Mouse (Mus musculus): ENCODE results near the gene Stk26.

The Stk26 gene

DNA sequence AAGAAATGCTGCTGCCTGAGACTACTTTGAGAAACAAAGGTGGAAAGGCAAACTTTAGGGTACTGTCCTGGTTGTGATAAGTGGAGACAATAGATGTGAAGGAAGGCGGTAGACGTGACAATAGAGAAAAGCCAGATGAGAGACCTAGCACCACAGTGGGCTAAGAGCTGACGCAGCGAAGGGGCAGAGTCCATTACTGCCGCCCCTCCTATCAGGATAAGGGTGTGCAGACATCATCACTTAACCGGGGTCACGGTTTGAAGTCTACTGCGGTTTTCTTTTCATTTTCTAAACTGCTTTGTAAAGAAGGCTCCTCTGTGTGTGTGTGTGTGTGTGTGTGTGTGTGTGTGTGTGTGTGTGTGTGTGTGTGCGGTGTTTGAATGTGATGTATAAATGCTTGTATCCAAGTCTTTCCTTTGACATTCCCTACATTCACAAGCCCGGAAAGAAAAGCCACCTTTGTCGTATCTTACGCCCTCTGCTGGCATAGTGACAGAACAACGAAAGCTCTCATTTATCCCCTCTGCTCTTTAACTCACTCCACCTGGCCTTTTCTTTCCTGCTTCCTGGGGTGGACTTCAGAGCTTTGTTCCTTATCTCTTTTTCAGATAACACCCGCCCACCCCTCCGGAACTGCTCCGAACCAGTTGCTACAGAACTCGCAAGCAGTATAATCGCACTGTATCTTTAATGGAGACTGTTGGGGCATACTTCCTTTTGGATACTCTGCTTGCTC lies 84.0 kb downstream of the Stk26 start:
- DNase-seq (ENCODE audit: low spot score in 2 of 2), result no peak

DNA sequence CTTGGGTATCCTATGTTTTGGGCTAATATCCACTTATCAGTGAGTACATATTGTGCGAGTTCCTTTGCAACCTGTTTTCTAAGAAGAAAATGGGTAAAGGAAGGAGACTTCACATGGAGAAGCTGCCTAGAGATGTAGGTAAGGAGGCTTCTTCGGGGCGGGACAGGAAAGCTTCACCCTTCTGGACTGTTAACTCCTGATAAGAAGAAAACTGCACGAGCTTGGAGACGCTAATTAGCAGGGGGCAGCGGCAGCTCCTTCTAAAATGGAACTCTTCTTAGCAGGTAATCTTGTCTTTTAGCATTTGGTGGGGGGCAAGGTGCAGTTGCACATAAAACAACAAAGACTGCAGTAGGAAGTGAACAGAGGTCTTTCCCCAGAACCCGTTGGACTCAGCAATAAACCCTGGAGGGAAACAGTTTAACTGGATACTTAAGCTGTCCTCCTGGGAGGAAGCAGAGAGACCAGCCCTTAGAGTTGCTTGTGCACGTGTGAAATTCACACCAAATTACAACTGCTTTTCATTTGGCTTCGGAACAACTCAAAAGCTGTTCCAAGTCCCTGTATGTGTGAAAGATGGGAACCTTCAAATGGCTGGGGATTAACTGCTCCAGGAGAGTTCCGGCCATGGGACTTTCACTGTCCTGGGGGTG lies 86.2 kb downstream of the Stk26 start:
- no peak for DNase-seq (ENCODE audit: low spot score in 2 of 2)

DNA sequence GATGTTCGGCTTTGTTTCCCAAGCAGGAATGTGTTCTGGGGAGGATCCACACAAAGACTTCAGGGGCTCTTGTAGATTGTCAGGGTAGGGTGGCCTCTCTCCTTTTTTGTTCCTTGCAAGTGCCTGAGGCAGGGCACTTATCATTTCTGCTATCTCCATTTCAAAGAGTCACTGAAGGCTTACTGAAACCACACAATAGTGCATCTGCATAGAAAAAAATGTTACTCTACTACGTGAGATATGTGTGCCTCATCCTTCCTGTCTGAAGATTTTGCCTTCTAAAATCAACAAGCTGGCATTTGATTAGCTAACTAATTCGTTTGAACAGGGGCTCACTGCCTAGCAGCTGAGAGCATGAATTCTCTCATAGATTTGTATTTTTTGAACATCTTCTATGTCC lies 89.5 kb downstream of the Stk26 start:
- no peak for DNase-seq (ENCODE audit: low spot score in 2 of 2)

DNA sequence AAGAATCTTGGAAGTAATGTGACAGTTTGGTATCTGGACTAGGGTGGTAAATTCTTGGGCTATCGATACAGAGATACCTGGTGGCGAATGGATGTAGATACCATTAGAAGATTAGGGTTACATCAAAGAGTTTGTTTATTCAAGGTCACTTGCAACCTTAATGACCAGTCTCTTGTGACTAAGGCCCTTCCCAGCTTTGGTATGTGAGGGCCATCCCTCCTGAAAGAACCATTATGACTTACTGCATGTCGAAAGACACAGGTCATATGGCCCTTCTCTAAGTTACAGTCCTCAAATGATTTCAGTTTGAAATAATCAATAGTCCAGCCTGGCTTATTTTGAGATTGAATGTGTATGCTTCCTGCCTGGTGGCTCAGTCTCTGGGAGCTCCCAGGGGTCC lies 96.3 kb downstream of the Stk26 start:
- DNase-seq (ENCODE audit: low spot score in 2 of 2), result no peak

DNA sequence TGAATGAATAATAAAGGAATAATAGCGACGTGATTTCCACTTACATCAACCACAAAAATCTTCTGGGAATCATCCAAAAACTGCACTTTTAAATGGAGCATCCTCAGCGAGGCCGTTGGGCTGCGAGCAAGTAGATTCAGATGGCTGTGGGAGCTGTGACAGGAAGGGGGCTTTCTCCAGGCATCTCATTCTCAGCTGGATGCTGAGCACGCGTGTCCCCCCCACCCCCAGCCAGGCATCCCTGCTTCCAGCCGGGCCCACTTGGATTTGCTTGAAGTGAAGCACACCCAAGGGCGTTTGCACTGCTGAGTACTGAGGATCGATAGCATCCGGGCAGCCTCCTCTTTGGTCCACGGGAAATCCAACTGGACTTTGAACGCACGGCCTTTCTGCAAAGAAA lies 101.8 kb downstream of the Stk26 start, which contains the start of gene Frmd7:
Frmd7 (minus strand) TSS at position 101 of the 400 bp plus-strand sequence.
- DNase-seq (ENCODE audit: low spot score in 2 of 2), result no peak
